Mouse (Mus musculus): ENCODE data around the gene Thap8. TPM values are rescaled to one million over a fixed set of nuclear protein-coding genes. Genes with fewer than 3 reads are reported as not detected.
A peak's percentile ranks its signal among the peaks of the same experiment; 100 is the strongest.
"Not testable (repeated sequence)": the region's sequence is repeated elsewhere in the genome, so short reads cannot be mapped to it uniquely, and the experiment has no call there.

Thap8 gene
- polyA plus RNA-seq (2016; fragmentation: Nextera tagmentation; extraction: Ambion mirVana) = 0.29 and 0.43 TPM in 2 replicates

DNA sequence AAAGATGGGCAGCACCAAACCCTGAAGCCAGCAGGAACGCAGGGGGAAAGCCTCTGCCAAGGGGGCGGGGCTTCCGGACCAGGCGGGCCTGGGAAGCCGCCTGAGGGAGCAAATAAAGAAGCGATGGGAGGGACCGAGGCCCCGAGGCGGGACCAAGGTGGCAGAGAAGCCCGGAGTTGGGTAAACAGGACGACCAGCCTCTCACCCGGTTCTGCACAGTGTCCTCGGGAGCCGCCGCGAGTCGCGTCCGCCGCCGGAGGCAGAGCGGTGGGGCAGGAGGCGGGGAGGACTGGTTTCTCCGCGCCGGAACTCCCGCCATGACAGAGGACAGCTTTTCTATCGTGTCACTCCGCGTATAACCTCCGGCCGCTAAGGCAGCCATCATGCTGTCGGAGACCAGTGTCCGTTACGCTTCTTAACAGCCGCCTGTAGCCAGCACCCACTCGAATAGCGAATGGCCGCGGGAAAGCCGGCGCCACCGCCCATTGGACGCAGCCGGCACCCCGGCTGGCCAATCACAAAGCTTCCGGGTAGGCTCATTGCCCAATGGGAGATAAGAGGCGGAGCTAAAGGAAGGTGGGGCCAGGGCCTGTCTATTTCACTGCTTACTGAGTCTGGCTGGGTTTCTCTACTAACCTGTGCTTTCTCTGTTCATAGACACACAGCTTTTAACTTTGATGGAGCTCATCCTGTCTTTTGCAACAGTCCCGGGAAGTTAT, at the start of gene Thap8, which contains the start of gene Wdr62:
Gene Thap8, plus strand, starts transcription at position 144 of the 719 bp plus-strand sequence.
Gene Wdr62, minus strand, starts transcription at position 469 of the 719 bp plus-strand sequence.
- WGBS = under 1% methylated on average over 49 of the region's 49 CpGs
- H3K9me3 ChIP-seq = no peaks in the 10 kb centered on the region
- H3K27ac ChIP-seq = peak within 1 kb of the TSS; percentile 91
- no peaks in the 10 kb centered on the region for H3K27me3 ChIP-seq (ENCODE audit: insufficient read depth, poor library complexity, severe bottlenecking)
- H3K4me1 ChIP-seq = peaks cover 12% of the 10 kb centered on the region
- DNase-seq (ENCODE audit: low spot score) = peak; percentile 97
- H3K36me3 ChIP-seq = no peaks in the 10 kb centered on the region
- peak within 1 kb of the TSS; percentile 90 for H3K4me3 ChIP-seq

DNA sequence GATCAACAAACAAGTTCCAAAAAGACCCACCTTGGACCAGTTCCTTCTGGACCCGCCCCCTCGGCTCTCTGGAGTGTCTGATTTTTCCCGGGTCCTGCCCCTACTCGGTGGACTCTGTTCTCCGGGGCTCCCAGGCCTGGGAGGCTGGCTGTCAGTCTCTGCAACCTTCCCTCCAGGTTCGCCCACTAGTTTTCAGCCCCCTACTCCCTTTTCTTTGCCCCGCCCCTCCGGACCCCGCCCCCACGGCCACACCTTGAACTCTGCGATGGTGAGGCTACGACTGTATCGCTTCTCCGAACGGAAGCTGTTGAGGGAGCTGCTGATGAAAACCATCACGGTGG, 48.6 kb upstream of the Thap8 start:
- H3K27me3 ChIP-seq (ENCODE audit: insufficient read depth, poor library complexity, severe bottlenecking) = no peaks in the 10 kb centered on the region
- peaks cover 21% of the 10 kb centered on the region for H3K4me1 ChIP-seq
- peaks cover 53% of the 10 kb centered on the region for H3K36me3 ChIP-seq
- no peak for DNase-seq (ENCODE audit: low spot score)
- no peaks in the 10 kb centered on the region for H3K9me3 ChIP-seq
- peak overlapping the region; percentile 80 for H3K4me3 ChIP-seq
- under 1% methylated on average over 16 of the region's 16 CpGs for WGBS
- peak overlapping the region; percentile 91 for H3K27ac ChIP-seq

DNA sequence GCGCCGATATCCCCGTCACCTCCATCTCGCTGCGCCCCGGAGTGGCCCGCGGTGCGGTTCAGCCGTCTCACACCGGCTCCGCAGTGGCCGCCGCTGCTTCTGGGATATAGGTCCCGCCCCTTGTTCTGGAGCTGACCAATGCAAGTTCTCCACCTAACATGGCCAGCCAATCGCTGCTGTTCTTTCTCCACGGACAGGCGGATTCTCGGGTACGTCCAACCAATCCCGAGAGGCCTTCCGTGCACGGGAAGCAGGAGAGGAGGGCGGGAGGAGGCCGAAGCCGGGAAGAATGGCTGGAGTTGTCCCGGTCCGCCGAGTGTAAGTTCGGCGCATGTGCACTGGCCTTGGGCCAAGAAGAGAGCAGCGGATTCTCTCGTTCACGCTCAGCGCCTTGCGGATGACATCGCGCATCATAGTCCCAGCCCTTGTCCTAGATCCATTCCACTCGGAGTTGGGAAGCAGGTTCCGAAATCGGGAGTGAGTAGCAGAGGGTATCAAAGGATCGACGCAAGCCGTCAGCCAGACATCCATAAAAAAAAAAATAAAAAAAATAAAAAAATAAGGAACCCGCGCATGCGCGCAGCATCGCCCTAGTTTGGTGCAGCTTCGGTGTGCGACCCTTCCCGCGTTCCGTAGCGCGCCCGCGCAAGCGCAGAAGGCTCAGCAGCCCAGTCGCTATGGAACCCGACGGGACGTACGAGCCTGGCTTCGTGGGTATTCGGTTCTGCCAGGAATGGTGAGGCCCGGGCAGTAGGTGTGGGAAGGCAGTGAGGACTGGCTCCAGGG, 48.0 kb upstream of the Thap8 start, which contains the start of the genes Polr2i and Tbcb:
Gene Polr2i, plus strand, starts transcription at position 280 of the 786 bp plus-strand sequence.
Gene Tbcb, minus strand, starts transcription at position 604 of the 786 bp plus-strand sequence.
- peaks cover 21% of the 10 kb centered on the region for H3K4me1 ChIP-seq
- peaks cover 48% of the 10 kb centered on the region for H3K36me3 ChIP-seq
- WGBS = under 1% methylated on average over 67 of the region's 67 CpGs
- DNase-seq (ENCODE audit: low spot score) = peak; percentile 99
- H3K9me3 ChIP-seq = no peaks in the 10 kb centered on the region
- H3K27me3 ChIP-seq (ENCODE audit: insufficient read depth, poor library complexity, severe bottlenecking) = no peaks in the 10 kb centered on the region
- peak within 1 kb of the TSS; percentile 80 for H3K4me3 ChIP-seq
- peak within 1 kb of the TSS; percentile 91 for H3K27ac ChIP-seq

DNA sequence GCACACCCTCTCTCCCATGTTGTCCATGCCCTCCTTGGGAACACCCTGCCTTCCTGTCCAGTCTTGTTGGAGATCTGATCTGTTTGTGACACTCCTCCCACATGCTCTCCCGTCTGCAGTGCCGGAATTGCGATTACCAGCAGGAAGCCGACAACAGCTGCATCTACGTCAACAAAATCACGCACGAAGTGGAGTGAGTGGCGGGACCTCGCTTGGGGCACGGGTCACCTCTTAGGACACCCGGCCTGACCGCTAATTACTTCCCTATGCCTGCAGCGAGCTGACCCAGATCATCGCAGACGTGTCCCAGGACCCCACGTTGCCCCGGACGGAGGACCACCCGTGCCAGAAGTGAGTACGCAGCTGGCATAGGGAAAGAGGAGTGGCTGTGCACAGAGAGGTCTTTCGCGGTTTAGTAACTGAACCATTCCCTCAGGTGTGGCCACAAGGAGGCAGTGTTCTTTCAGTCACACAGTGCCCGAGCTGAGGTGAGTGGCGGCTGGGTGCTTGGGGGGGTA, 47.2 kb upstream of the Thap8 start:
- peak; percentile 87 for DNase-seq (ENCODE audit: low spot score)
- H3K27me3 ChIP-seq (ENCODE audit: insufficient read depth, poor library complexity, severe bottlenecking) = no peaks in the 10 kb centered on the region
- peak overlapping the region; percentile 80 for H3K4me3 ChIP-seq
- WGBS = 4% methylated on average over 24 of the region's 24 CpGs
- peak overlapping the region; percentile 91 for H3K27ac ChIP-seq
- peaks cover 39% of the 10 kb centered on the region for H3K36me3 ChIP-seq
- peaks cover 21% of the 10 kb centered on the region for H3K4me1 ChIP-seq
- H3K9me3 ChIP-seq = no peaks in the 10 kb centered on the region

DNA sequence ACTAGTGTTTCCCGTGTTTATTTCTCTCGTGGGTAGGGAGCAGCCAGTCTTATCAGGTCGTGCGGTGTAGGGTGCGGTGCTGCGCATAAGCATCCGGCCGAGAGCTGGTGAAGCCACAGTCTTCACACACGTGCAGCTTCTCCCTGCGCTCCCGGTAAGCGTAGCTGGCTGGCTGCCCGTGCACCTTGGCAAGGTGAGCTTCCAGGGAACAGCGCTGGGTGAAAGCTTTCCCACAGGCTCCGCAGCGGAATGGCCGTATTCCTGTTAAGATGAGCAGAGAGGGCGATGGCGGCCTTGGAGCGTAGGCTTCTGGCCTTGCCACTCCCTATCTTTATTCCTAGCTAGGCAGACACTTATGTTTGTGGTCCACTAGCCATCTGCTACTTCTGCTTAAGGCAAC, 46.5 kb upstream of the Thap8 start:
- WGBS = 83% methylated on average over 20 of the region's 20 CpGs
- Histone ChIP-seq H3K36me3 (peaks cover 33% of the 10 kb centered on the region), H3K4me3 (peak overlapping the region; percentile 80), H3K27ac (no peak overlapping the region), H3K4me1 (peaks cover 21% of the 10 kb centered on the region), H3K27me3 (ENCODE audit: insufficient read depth, poor library complexity, severe bottlenecking) (no peaks in the 10 kb centered on the region), H3K9me3 (no peaks in the 10 kb centered on the region)
- DNase-seq (ENCODE audit: low spot score) = no peak

DNA sequence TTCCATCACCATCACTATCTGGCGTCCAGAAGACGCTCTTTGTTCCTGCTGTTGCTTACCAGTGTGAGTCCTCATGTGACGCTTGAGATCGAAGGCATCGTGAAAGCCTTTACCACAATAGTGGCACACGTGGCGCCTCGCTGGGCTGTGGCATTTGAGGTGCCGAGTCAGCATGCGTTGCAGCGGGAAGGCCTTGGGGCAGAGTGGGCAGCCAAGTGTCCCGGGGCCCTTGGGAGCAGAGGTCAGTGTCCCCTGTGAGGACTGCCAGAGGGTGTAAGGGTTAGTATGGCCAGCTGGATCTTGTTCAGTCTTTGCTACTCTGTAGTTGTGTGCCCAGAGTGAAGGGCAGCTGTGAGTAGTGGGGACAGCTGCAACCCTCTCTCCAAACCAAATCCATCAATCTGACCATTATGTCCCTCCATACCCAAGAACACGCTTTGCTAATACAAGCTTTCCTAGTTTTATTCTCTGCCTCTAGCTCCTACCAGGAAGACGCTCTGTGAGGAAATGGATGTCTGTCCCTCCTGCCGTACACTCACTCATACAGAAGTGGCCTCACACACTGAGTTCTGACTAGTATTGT, 45.5 kb upstream of the Thap8 start:
- 94% methylated on average over 15 of the region's 15 CpGs for WGBS
- H3K36me3 ChIP-seq = peaks cover 28% of the 10 kb centered on the region
- H3K27me3 ChIP-seq (ENCODE audit: insufficient read depth, poor library complexity, severe bottlenecking) = no peaks in the 10 kb centered on the region
- no peak for DNase-seq (ENCODE audit: low spot score)
- no peak overlapping the region for H3K4me3 ChIP-seq
- H3K4me1 ChIP-seq = peaks cover 21% of the 10 kb centered on the region
- no peak overlapping the region for H3K27ac ChIP-seq
- H3K9me3 ChIP-seq = no peaks in the 10 kb centered on the region

DNA sequence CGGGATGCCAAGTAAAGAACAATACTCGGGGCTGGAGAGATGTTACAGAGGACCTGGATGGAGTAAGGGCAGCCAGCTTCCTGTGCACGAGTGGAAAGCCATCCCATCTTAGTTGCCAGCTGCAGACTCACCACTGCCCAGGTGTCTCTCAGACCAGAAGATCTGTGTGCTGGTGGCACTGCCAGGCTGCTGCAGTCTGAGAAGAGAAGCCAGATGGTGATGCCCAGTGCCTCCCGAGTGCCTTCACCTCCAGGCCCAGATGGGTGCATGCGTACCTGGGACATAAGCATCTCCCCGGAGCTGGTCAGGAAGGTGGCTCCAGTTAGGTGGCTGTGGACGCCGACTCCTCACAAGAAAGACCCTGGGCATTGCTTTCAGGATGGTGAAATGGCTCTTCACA, 44.8 kb upstream of the Thap8 start:
- no peak overlapping the region for H3K27ac ChIP-seq
- peaks cover 21% of the 10 kb centered on the region for H3K4me1 ChIP-seq
- H3K36me3 ChIP-seq = peaks cover 31% of the 10 kb centered on the region
- WGBS = 85% methylated on average over 8 of the region's 8 CpGs
- no peaks in the 10 kb centered on the region for H3K9me3 ChIP-seq
- no peaks in the 10 kb centered on the region for H3K27me3 ChIP-seq (ENCODE audit: insufficient read depth, poor library complexity, severe bottlenecking)
- DNase-seq (ENCODE audit: low spot score) = no peak
- H3K4me3 ChIP-seq = no peak overlapping the region

DNA sequence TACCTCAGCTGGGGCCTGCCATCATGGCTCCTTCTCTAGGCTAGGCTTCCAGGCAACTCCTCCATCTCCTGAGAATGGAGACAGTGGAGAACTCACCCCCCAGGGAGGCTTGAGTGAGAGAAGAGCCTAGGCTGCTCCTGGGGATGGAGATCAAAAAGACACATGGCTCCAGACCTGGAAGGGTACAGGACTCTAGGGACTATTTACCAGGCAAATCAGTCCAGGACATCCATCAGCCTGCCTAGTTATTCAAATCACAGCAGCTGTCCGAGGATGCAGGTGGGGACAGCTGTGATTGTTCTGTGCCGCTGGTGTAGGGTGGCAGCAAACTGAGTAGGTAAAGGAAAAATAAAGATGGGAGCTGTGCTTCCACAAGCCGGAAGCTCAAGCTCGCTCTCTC, 44.3 kb upstream of the Thap8 start, which contains the start of gene Ovol3:
Gene Ovol3, minus strand, starts transcription at position 101 of the 400 bp plus-strand sequence.
- H3K27ac ChIP-seq = no peak within 1 kb of the TSS
- no peaks in the 10 kb centered on the region for H3K27me3 ChIP-seq (ENCODE audit: insufficient read depth, poor library complexity, severe bottlenecking)
- H3K4me1 ChIP-seq = peaks cover 19% of the 10 kb centered on the region
- H3K4me3 ChIP-seq = no peak within 1 kb of the TSS
- peaks cover 36% of the 10 kb centered on the region for H3K36me3 ChIP-seq
- DNase-seq (ENCODE audit: low spot score) = no peak
- H3K9me3 ChIP-seq = no peaks in the 10 kb centered on the region
- WGBS = 86% methylated on average over 4 of the region's 4 CpGs

DNA sequence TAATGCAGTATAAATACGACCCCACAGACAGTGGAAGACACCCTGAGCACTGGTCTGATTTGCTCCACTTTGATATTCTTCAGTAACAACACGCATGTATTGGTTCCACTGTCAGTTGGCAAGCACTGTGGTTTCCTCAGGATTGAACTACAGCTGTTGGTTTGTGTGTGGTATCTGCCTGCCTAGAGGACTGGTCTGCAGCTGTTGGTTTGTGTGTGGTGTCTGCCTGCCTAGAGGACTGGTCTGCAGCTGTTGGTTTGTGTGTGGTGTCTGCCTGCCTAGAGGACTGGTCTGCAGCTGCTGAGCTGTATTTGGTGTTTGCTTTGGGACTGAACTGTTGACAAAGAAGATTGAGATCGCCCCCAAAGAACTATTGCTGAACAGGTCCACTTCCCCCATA, 42.5 kb upstream of the Thap8 start:
- WGBS = 82% methylated on average over 3 of the region's 3 CpGs
- Histone ChIP-seq H3K36me3 (peaks cover 53% of the 10 kb centered on the region), H3K4me1 (peaks cover 12% of the 10 kb centered on the region)
- not testable (repeated sequence) for H3K27me3 ChIP-seq (ENCODE audit: insufficient read depth, poor library complexity, severe bottlenecking); H3K9me3 ChIP-seq; H3K27ac ChIP-seq; DNase-seq (ENCODE audit: low spot score); H3K4me3 ChIP-seq

DNA sequence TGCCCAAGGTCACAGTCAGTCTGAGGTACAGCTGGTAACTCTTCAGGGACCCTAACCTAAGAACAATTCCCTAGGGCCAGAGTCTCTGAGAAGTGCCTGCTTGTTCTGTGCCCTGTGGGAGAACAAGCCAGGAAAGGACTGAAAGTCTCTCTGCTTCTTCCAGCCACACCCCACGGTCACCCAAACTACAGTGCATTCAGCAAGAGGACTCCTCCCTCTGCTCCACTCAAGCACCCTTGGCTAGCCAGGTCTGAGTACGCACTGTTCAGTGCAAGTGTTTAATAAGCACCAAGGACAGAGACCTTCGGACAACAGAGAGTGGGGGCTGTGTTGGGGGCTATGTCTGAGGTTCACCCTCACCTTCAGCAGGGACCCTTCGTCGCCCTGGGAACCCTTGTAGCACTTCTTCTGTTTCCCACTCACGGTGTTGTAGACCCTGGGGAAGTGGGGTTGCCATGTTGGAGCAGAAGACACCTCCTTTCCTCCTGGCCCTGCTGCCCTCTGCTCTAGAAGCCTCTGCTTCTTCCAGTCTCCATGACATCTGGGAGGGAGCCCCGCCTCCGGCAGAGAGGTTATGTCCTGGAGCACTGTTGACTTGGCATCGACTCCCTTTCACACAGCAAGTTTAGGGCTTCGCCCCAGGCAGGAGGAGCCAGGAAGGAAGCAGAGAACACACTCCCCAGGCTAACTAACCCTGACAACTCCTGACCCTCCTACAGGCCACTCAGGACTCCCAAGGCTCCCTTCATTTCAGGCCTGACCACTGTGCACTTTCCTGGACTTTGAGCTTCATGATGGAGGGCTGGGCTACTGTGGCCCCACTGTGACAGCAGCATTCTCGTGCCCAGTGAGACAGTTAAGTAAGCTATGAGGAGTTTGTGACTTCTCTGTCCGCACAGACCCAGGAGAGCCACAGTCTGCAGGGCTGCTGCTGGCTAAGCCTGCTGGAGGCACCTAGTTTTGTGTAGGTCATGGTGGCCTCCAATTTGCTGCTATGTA, 27.6 kb upstream of the Thap8 start:
- H3K27me3 ChIP-seq (ENCODE audit: insufficient read depth, poor library complexity, severe bottlenecking) = no peaks in the 10 kb centered on the region
- no peaks in the 10 kb centered on the region for H3K9me3 ChIP-seq
- no peak for DNase-seq (ENCODE audit: low spot score)
- H3K36me3 ChIP-seq = peaks cover 55% of the 10 kb centered on the region
- no peak overlapping the region for H3K4me3 ChIP-seq
- H3K27ac ChIP-seq = no peak overlapping the region
- WGBS = 83% methylated on average over 12 of the region's 12 CpGs
- H3K4me1 ChIP-seq = no peaks in the 10 kb centered on the region

DNA sequence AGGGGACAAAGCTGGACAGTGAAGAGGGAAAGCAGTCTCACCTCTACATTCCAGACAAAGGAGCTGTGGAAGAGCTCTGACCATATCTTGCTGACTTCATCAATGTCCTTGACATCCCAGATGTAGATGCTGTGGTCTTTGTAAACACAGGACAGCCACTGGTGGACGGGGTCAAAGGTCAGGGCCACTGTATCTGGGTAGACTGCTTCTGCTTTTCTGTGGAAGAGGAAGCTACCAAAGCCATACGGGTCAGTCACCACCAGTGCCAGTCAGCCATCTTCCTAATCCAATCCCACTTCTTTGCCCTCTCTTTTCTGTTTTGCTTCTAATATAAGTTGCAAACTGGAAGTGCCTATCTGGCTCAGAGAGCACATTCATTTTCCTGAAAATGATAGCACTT, 14.9 kb upstream of the Thap8 start:
- Histone ChIP-seq H3K27me3 (ENCODE audit: insufficient read depth, poor library complexity, severe bottlenecking) (no peaks in the 10 kb centered on the region), H3K36me3 (peaks cover 66% of the 10 kb centered on the region), H3K4me1 (peaks cover 8% of the 10 kb centered on the region), H3K9me3 (no peaks in the 10 kb centered on the region), H3K4me3 (no peak overlapping the region), H3K27ac (no peak overlapping the region)
- WGBS = 79% methylated on average over 2 of the region's 2 CpGs
- DNase-seq (ENCODE audit: low spot score) = no peak

DNA sequence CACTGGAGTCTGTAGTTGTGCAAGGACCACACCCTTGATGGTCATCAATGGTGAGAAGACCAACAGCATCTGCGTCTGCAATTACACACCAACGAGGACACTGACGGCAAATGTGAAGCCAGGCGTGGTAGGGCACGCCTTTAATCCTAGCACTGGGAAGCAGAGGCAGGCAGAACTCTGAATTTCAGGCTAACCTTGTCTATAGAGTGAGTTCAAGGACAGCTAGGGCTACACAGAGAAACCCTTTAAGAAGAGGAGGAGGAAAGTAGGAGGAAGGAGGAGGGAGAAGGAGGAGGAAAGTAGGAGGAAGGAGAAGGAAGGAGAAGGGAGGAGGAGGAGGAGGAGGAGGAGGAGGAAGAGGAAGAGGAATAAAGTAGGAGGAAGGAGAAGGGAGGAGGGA, 14.4 kb upstream of the Thap8 start:
- Histone ChIP-seq H3K36me3 (peaks cover 71% of the 10 kb centered on the region), H3K4me1 (peaks cover 8% of the 10 kb centered on the region), H3K4me3 (no peak overlapping the region), H3K27me3 (ENCODE audit: insufficient read depth, poor library complexity, severe bottlenecking) (no peaks in the 10 kb centered on the region), H3K27ac (no peak overlapping the region), H3K9me3 (no peaks in the 10 kb centered on the region)
- no peak for DNase-seq (ENCODE audit: low spot score)
- 91% methylated on average over 5 of the region's 5 CpGs for WGBS

All from heart, embryonic 10.5 days (tissue).